Mouse (Mus musculus) limb, embryonic 13.5 days (tissue): Measurements from ENCODE around the gene Nav2. TPM values are rescaled to one million over a fixed set of nuclear protein-coding genes. Genes with fewer than 3 reads are reported as not detected.

Experiments
- ATAC-seq: fragments of 200-750 bp; cut with Nextera tagmentation; 2 replicates; pipeline ENCODE4 v1.8.0; 2017; ENCODE audit warnings: low read depth, moderate number of reproducible peaks, moderate TSS enrichment; ENCODE audit not compliant: low FRiP score
- H3K27ac ChIP-seq: fragments of 300-500 bp; sonication (generic); 2 replicates; pipeline ENCODE4 v1.5.1; 2015; ENCODE audit warnings: inconsistent platforms, mild to moderate bottlenecking, moderate library complexity
- H3K27me3 ChIP-seq: fragments of 300-500 bp; sonication (generic); 2 replicates; pipeline ENCODE4 v1.6.1; 2015; ENCODE audit warnings: mild to moderate bottlenecking, inconsistent platforms
- H3K36me3 ChIP-seq: fragments of 300-500 bp; sonication (generic); 2 replicates; pipeline ENCODE4 v1.6.1; 2015; ENCODE audit warnings: inconsistent platforms, mild to moderate bottlenecking, moderate library complexity
- H3K4me1 ChIP-seq: fragments of 300-500 bp; sonication (generic); 2 replicates; pipeline ENCODE4 v1.6.1; 2015; ENCODE audit warnings: inconsistent platforms
- H3K4me2 ChIP-seq: fragments of 300-500 bp; sonication (generic); replicated peaks from 2 replicates; pipeline ENCODE4 v1.6.1; 2015; ENCODE audit warnings: inconsistent platforms, mild to moderate bottlenecking, moderate library complexity
- H3K4me3 ChIP-seq: fragments of 300-500 bp; sonication (generic); 2 replicates; pipeline ENCODE4 v1.5.1; 2015; ENCODE audit warnings: moderate library complexity, mild to moderate bottlenecking, inconsistent platforms
- H3K9ac ChIP-seq: fragments of 300-500 bp; sonication (generic); 2 replicates; pipeline ENCODE4 v1.6.1; 2015; ENCODE audit warnings: mild to moderate bottlenecking, inconsistent platforms
- H3K9me3 ChIP-seq: fragments of 300-500 bp; sonication (generic); 2 replicates; pipeline ENCODE4 v1.6.1; 2016; ENCODE audit warnings: inconsistent platforms
- WGBS: fragments of 180-500 bp; shearing (Covaris S2); methylation state at CpG from one replicate; pipeline ENCODE4 v1.1.7; 2015; 5-methylcytosine and 5-hydroxymethylcytosine counted together
- polyA plus RNA-seq: library from polyadenylated mRNA; unstranded; fragments of >200 nt; fragmentation: Nextera tagmentation; extraction: Ambion mirVana; gene quantifications from 2 replicates; pipeline ENCODE4 v1.2.1, GENCODE M21; 2015

The Nav2 gene
- polyA plus RNA-seq, 1 experiment from 2014 or later, result 17.4 TPM

DNA sequence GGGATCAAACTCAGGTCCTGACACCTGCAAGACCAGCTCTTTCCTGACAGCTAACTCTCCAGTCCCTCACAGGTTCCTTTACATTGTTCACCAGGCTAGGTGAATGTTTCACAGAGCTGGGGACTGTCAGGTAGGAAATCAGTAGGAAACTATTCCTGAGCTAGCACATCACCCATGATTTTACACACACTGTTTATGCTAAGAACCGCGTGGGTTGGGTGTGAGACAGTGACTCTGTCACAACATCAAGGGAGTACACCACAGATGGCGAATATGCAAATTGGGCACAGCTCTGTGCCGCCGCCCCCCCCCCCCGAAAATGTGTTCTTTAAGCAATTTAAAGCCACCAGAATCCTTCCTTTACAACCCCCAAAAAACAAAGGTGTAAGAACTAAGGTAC lies 586.1 kb downstream of the Nav2 start:
- Histone ChIP-seq H3K27ac (no peak overlapping the region), H3K9me3 (no peaks in the 10 kb centered on the region), H3K27me3 (peaks cover 23% of the 10 kb centered on the region), H3K36me3 (peaks cover 4% of the 10 kb centered on the region; the same call in 1 of the 2 replicates), H3K4me3 (no peak overlapping the region), H3K4me1 (peaks cover 29% of the 10 kb centered on the region), H3K9ac (no peak overlapping the region), H3K4me2 (no peak overlapping the region)
- 80% methylated on average over 6 of the region's 6 CpGs for WGBS
- ATAC-seq, result no peak

- H3K4me1 ChIP-seq, result peaks cover 26% of the 10 kb centered on the region
- H3K36me3 ChIP-seq, result peaks cover 4% of the 10 kb centered on the region; the same call in 1 of the 2 replicates
- no peak overlapping the region for H3K27ac ChIP-seq
- no peak for ATAC-seq
- H3K27me3 ChIP-seq, result peaks cover 28% of the 10 kb centered on the region
- no peak overlapping the region for H3K4me3 ChIP-seq
- 20% methylated on average over 11 of the region's 11 CpGs for WGBS
- H3K4me2 ChIP-seq, result no peak overlapping the region
- no peaks in the 10 kb centered on the region for H3K9me3 ChIP-seq
- no peak overlapping the region for H3K9ac ChIP-seq
These were observed 587.6 kb downstream of the Nav2 start for GRCm38 (mm10) chr7:49496111-49496510.

DNA sequence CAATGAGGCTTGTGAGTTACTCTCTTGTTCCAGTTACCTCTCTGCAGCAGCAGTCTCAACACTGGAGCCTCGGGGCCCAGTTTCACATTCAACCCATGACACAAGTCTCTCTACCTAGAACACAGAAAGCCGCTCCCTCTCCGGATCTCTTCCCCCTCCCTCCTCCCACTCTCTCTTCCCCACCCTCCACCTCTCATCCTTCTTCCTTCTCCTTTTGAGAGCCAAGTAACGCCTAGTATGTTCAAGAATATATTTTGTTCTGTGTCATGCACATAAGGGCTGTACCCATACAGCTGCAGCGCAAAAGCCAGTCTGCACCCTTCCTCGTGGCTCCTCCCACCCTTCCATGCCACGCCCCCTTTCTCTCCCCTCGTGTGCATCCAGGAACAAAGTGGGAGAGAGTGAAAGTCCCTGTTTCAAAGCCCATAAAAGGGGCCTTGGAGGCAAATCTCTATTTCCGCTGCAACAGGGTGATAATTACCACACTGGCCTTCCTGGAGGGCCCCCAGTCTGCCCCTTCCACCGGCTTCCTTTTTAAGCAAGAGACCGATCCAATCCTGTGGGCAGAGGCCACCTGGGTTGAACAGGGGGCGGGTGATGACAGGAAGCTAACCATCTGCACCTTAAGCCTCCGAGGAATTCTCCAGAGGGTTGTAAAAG lies 588.4 kb downstream of the Nav2 start:
- Histone ChIP-seq H3K4me3 (peak overlapping the region; percentile 11; the same call in 1 of the 2 replicates), H3K27me3 (peaks cover 26% of the 10 kb centered on the region), H3K9me3 (no peaks in the 10 kb centered on the region), H3K27ac (no peak overlapping the region), H3K4me2 (peak overlapping the region; percentile 45), H3K9ac (no peak overlapping the region), H3K36me3 (peaks cover 4% of the 10 kb centered on the region; the same call in 1 of the 2 replicates), H3K4me1 (peaks cover 26% of the 10 kb centered on the region)
- ATAC-seq, result peak; percentile 76
- WGBS, result 4% methylated on average over 13 of the region's 13 CpGs

DNA sequence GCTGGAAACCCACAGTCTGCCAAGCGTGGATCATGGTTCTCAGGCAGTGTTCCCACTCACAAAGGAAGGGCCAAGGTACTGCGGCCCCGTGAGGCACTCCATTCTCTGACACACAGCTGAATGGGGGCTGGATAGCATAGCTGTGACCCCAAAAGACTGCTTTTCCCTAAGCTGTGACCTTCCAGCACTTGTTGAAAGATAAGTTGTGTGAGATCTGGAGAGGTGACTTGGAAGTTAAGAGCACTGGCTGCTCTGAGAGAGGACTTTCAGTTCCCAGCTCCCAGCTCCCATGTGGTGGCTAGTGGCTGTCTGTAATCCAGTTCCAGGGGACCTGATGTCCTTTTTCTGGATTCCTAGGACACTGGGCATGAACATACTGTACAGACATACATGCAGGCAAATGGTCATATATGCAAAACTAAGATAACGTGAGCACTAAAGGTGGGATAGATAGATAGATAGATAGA lies 588.9 kb downstream of the Nav2 start:
- Histone ChIP-seq H3K27me3 (peaks cover 28% of the 10 kb centered on the region), H3K27ac (no peak overlapping the region), H3K4me3 (0 out of 2 replicates have a peak overlapping the region, but pooled peaks have one; percentile 11), H3K9me3 (no peaks in the 10 kb centered on the region), H3K9ac (no peak overlapping the region), H3K4me1 (peaks cover 26% of the 10 kb centered on the region), H3K4me2 (peak overlapping the region; percentile 45), H3K36me3 (peaks cover 4% of the 10 kb centered on the region; the same call in 1 of the 2 replicates)
- no peak; the same call in 1 of the 2 replicates for ATAC-seq
- 30% methylated on average over 4 of the region's 4 CpGs for WGBS

DNA sequence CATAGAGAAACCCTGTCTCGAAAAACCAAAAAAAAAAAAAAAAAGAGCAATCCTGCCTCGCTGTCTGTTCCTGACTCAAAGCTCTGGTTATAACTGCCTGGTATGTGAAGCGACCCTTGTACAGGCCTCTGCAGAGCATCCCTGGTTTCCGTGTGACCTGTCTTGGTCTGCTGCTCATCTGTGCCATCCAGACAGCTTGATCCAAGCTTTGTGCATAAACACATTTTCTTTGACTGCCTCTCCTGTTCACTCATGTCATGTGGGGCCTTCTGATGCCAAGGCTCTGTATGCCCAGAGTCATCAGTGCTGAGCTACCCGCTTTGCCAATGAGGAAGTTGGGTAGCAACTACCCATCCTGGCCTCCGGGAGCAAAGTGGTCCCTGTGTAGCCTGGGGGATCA lies 591.1 kb downstream of the Nav2 start:
- Histone ChIP-seq H3K4me1 (peaks cover 37% of the 10 kb centered on the region), H3K4me2 (no peak overlapping the region), H3K9ac (no peak overlapping the region), H3K27me3 (peaks cover 27% of the 10 kb centered on the region), H3K36me3 (no peaks in the 10 kb centered on the region), H3K4me3 (no peak overlapping the region), H3K27ac (no peak overlapping the region), H3K9me3 (no peaks in the 10 kb centered on the region)
- WGBS, result 82% methylated on average over 6 of the region's 6 CpGs
- ATAC-seq, result no peak

GRCm38 (mm10) chr7:49500916-49501315 lies 592.4 kb downstream of the Nav2 start:
- no peaks in the 10 kb centered on the region for H3K9me3 ChIP-seq
- no peak overlapping the region for H3K4me3 ChIP-seq
- H3K9ac ChIP-seq, result no peak overlapping the region
- no peak for ATAC-seq
- peaks cover 43% of the 10 kb centered on the region for H3K4me1 ChIP-seq
- no peaks in the 10 kb centered on the region for H3K36me3 ChIP-seq
- no peak overlapping the region for H3K27ac ChIP-seq
- 96% methylated on average over 5 of the region's 5 CpGs for WGBS
- H3K4me2 ChIP-seq, result no peak overlapping the region
- H3K27me3 ChIP-seq, result peaks cover 15% of the 10 kb centered on the region

- no peak overlapping the region for H3K9ac ChIP-seq
These were observed 594.9 kb downstream of the Nav2 start for GRCm38 (mm10) chr7:49503419-49503818.

GRCm38 (mm10) chr7:49503881-49504280 lies 595.4 kb downstream of the Nav2 start:
- 17% methylated on average over 2 of the region's 2 CpGs for WGBS
- peaks cover 21% of the 10 kb centered on the region for H3K27me3 ChIP-seq
- no peak overlapping the region for H3K27ac ChIP-seq
- peaks cover 27% of the 10 kb centered on the region for H3K4me1 ChIP-seq
- no peaks in the 10 kb centered on the region for H3K9me3 ChIP-seq
- no peaks in the 10 kb centered on the region; the same call in 1 of the 2 replicates for H3K36me3 ChIP-seq
- H3K4me3 ChIP-seq, result no peak overlapping the region
- H3K9ac ChIP-seq, result no peak overlapping the region
- no peak for ATAC-seq
- no peak overlapping the region; the same call in 1 of the 2 replicates for H3K4me2 ChIP-seq

More at GRCm38 (mm10) chr7:49503419-49503818, 594.9 kb downstream of the Nav2 start:
- peaks cover 18% of the 10 kb centered on the region for H3K27me3 ChIP-seq
- H3K36me3 ChIP-seq, result no peaks in the 10 kb centered on the region; the same call in 1 of the 2 replicates
- H3K4me2 ChIP-seq, result no peak overlapping the region
- no peak overlapping the region for H3K27ac ChIP-seq
- H3K4me1 ChIP-seq, result peaks cover 27% of the 10 kb centered on the region
- WGBS, result 56% methylated on average over 8 of the region's 8 CpGs
- no peak for ATAC-seq
- no peaks in the 10 kb centered on the region for H3K9me3 ChIP-seq
- H3K4me3 ChIP-seq, result no peak overlapping the region

DNA sequence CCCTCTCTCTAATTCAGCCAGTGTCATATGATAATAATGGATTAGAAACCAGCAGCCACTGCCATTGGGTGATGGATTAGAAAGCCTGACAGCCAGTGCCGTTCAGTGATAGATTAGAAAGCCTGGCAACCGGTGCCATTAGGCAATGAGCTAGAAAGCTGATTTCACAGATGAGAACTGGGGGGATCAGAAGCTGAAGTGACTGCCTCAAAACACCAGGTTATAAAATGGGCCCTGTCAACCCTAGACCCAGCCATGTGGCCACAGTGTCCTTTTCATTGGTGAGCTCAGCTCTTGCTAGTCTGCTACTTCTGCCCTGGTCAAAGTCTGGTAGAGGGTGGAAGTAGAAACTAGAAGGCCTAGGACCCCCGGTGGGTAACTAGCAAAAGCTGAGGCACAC lies 595.8 kb downstream of the Nav2 start:
- H3K27ac ChIP-seq, result no peak overlapping the region
- no peaks in the 10 kb centered on the region for H3K9me3 ChIP-seq
- H3K4me2 ChIP-seq, result no peak overlapping the region; the same call in 1 of the 2 replicates
- no peak overlapping the region for H3K4me3 ChIP-seq
- H3K9ac ChIP-seq, result no peak overlapping the region
- peaks cover 21% of the 10 kb centered on the region for H3K27me3 ChIP-seq
- H3K36me3 ChIP-seq, result no peaks in the 10 kb centered on the region; the same call in 1 of the 2 replicates
- ATAC-seq, result no peak
- H3K4me1 ChIP-seq, result peaks cover 27% of the 10 kb centered on the region
- 8% methylated on average over 3 of the region's 3 CpGs for WGBS

GRCm38 (mm10) chr7:49505024-49505423 lies 596.5 kb downstream of the Nav2 start:
- Histone ChIP-seq H3K4me3 (no peak overlapping the region), H3K36me3 (no peaks in the 10 kb centered on the region; the same call in 1 of the 2 replicates), H3K27me3 (peaks cover 21% of the 10 kb centered on the region), H3K4me2 (no peak overlapping the region), H3K9ac (no peak overlapping the region; the same call in 1 of the 2 replicates), H3K9me3 (no peaks in the 10 kb centered on the region), H3K27ac (no peak overlapping the region), H3K4me1 (peaks cover 32% of the 10 kb centered on the region)
- WGBS, result 19% methylated on average over 3 of the region's 3 CpGs
- ATAC-seq, result peak; percentile 5; the same call in 1 of the 2 replicates

- ATAC-seq, result no peak
- no peaks in the 10 kb centered on the region for H3K9me3 ChIP-seq
- peaks cover 15% of the 10 kb centered on the region for H3K27me3 ChIP-seq
- H3K4me2 ChIP-seq, result no peak overlapping the region
- H3K27ac ChIP-seq, result no peak overlapping the region
- WGBS, result 79% methylated on average over 12 of the region's 12 CpGs
- peaks cover 45% of the 10 kb centered on the region for H3K4me1 ChIP-seq
- H3K36me3 ChIP-seq, result no peaks in the 10 kb centered on the region; the same call in 1 of the 2 replicates
- no peak overlapping the region for H3K9ac ChIP-seq
- no peak overlapping the region for H3K4me3 ChIP-seq
These were observed 597.7 kb downstream of the Nav2 start for GRCm38 (mm10) chr7:49506085-49506820.

GRCm38 (mm10) chr7:49507943-49508506 lies 599.5 kb downstream of the Nav2 start:
- Histone ChIP-seq H3K9me3 (no peaks in the 10 kb centered on the region), H3K9ac (no peak overlapping the region), H3K4me1 (peaks cover 60% of the 10 kb centered on the region), H3K36me3 (no peaks in the 10 kb centered on the region; the same call in 1 of the 2 replicates), H3K27ac (no peak overlapping the region), H3K27me3 (peaks cover 6% of the 10 kb centered on the region; the same call in 1 of the 2 replicates), H3K4me3 (no peak overlapping the region), H3K4me2 (no peak overlapping the region)
- 81% methylated on average over 7 of the region's 7 CpGs for WGBS
- no peak for ATAC-seq
